Mouse (Mus musculus): ENCODE data around the gene Serpina11. TPM values are rescaled to one million over a fixed set of nuclear protein-coding genes. Genes with fewer than 3 reads are reported as not detected.
"Not testable (repeated sequence)": the region's sequence is repeated elsewhere in the genome, so short reads cannot be mapped to it uniquely, and the experiment has no call there.

The Serpina11 gene
- total RNA-seq, 2 experiments from 2014 or later, result not detected

GRCm38 (mm10) chr12:103977846-103978245 lies 11.9 kb downstream of the Serpina11 start:
- no peak for DNase-seq
- intact Hi-C loops (cut with DNase I), result no loop called here

GRCm38 (mm10) chr12:103977060-103977459 lies 12.7 kb downstream of the Serpina11 start:
- DNase-seq, result no peak
- intact Hi-C loops (cut with DNase I), result no loop called here

GRCm38 (mm10) chr12:103971080-103971479 lies 18.7 kb downstream of the Serpina11 start:
- intact Hi-C loops (cut with DNase I), result no loop called here
- DNase-seq, result no peak

GRCm38 (mm10) chr12:103969577-103970116 lies 20.1 kb downstream of the Serpina11 start:
- intact Hi-C loops (cut with DNase I), result no loop called here
- DNase-seq, result no peak

DNA sequence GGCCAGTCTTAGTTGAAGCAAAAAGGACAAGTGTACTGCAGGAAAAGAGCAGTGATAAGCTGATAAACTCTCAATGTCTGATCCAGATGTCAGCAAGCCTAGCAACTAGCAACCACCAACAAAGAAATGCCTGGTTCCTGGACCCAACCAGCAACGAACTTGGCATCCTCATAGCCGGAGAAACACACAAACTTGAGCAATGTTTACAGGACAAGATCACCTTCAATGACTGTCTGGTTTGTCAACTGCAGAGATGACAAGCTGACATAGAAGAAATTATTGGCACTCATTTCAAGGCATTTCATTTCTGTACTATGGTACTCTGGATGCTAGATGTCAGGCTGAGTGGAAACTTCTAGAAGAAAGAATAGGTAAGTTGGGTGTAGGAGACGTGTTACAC lies 23.0 kb downstream of the Serpina11 start:
- intact Hi-C loops (cut with DNase I), result no loop called here
- DNase-seq, result no peak

- intact Hi-C loops (cut with DNase I), result no loop called here
Measured at GRCm38 (mm10) chr12:103963288-103963687, 26.5 kb downstream of the Serpina11 start.

DNA sequence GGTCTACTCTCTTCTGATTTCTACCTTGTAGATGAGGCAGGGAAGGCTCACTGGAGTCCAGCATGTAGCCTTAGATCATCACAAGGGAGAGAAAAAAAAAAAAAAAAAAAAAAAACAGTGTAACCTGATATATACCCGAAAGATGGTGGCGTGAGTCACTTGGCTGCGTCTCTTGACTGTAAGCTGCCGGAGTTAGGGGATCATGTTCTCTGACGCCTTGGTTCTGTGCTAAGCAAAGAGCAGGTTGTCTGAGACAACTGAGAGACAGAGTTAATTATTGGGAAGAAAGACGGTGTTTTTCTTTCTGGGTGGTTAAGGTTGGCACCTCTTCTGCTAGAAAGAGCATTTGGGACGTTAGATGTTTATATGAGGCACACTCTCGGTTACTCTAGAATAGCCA lies 26.9 kb downstream of the Serpina11 start:
- no peak for DNase-seq
- intact Hi-C loops (cut with DNase I), result no loop called here

More at GRCm38 (mm10) chr12:103963288-103963687, 26.5 kb downstream of the Serpina11 start:
- DNase-seq, result no peak

GRCm38 (mm10) chr12:103962337-103962736 lies 27.4 kb downstream of the Serpina11 start:
- intact Hi-C loops (cut with DNase I), result no loop called here
- DNase-seq, result no peak

GRCm38 (mm10) chr12:103961716-103962115 lies 28.0 kb downstream of the Serpina11 start:
- intact Hi-C loops (cut with DNase I), result no loop called here
- no peak for DNase-seq

- intact Hi-C loops (cut with DNase I), result no loop called here
Measured at GRCm38 (mm10) chr12:103958798-103959197, 31.0 kb downstream of the Serpina11 start, which contains the start of gene Serpina1e. Serpina1e (minus strand) TSS chr12:103958975.

GRCm38 (mm10) chr12:103956555-103956954 lies 33.2 kb downstream of the Serpina11 start:
- DNase-seq; intact Hi-C loops (cut with DNase I): not testable (repeated sequence)

More at GRCm38 (mm10) chr12:103958798-103959197, 31.0 kb downstream of the Serpina11 start, which contains the start of gene Serpina1e:
- DNase-seq, result no peak

DNA sequence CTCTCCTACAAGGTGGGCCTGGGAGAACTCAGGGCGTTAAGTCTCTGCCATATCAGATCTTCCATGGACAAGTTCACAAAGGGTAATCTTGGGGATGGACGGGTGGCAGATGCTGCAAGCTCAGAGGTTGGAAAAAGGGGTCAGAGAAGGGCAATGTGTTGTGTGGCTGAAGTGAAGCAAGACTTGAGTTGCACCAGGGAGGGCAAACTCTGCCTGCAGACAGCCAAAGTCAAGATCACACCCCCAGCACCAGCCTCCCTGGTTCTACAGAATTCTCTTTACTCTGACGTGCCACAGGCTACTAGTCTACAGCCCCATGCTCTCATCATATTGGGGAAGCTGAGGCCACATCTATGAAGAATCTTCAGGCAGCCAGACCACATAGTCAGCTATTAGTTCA lies 36.8 kb downstream of the Serpina11 start:
- intact Hi-C loops (cut with DNase I); DNase-seq: not testable (repeated sequence)

- intact Hi-C loops (cut with DNase I), result no loop called here
- no peak for DNase-seq
Measured at GRCm38 (mm10) chr12:103946243-103946642, 43.5 kb downstream of the Serpina11 start.

Other genes starting within 250 kb of the Serpina11 start
- under 1 TPM in 1 of 2 experiments, not detected in 1; 0.69 TPM for gene Serpina1d, start 216.4 kb downstream of the Serpina11 start, total RNA-seq (2021)
- gene Serpina1b, start 159.6 kb downstream of the Serpina11 start, total RNA-seq (2021), result under 1 TPM in 1 of 2 experiments, not detected in 1; 0.74 TPM
- gene Serpina1a, start 126.4 kb downstream of the Serpina11 start, total RNA-seq (2021), result not detected
- under 1 TPM in 1 of 2 experiments, not detected in 1; 0.43 TPM for gene Serpina1c, start 85.1 kb downstream of the Serpina11 start, total RNA-seq (2021)
- not detected for gene Serpina1e, start 31.0 kb downstream of the Serpina11 start, total RNA-seq (2021)
- not detected for gene Serpina9, start 23.8 kb upstream of the Serpina11 start, total RNA-seq (2021)
- gene Serpina12, start 54.5 kb upstream of the Serpina11 start, total RNA-seq (2021), result not detected
- not detected for gene Serpina5, start 111.2 kb upstream of the Serpina11 start, total RNA-seq (2021)
- gene Serpina3a, start 122.8 kb upstream of the Serpina11 start, total RNA-seq (2021), result not detected
- not detected for gene Serpina3b, start 138.0 kb upstream of the Serpina11 start, total RNA-seq (2021)
- gene Serpina3c, start 163.9 kb upstream of the Serpina11 start, total RNA-seq (2021), result 1 to 10 TPM; 1.2 to 1.4 TPM
- gene Serpina3f, start 224.6 kb upstream of the Serpina11 start, total RNA-seq (2021), result not detected
- not detected for gene Serpina3g, start 246.3 kb upstream of the Serpina11 start, total RNA-seq (2021)

Data from gastrocnemius, postnatal 36 days (tissue).